Mouse (Mus musculus): ENCODE measurements around the gene Pnlip. TPM values are rescaled to one million over a fixed set of nuclear protein-coding genes. Genes with fewer than 3 reads are reported as not detected.

Gene Pnlip
- polyA plus RNA-seq (2012; rRNA removed): 0.10 and 0.16 TPM in 2 replicates

- DNase-seq (ENCODE audit: low read depth): no peak
- TF ChIP-seq POLR2A (IDR thresholded peaks at IDR 0.05; ENCODE audit: borderline replicate concordance, extremely low read depth, insufficient read depth, insufficient read length, poor library complexity, severe bottlenecking): no peak
- TF ChIP-seq CTCF (IDR thresholded peaks at IDR 0.05; ENCODE audit: borderline replicate concordance, extremely low read depth, insufficient read depth, insufficient read length): no peak
These were observed at the start of gene Pnlip for GRCm38 (mm10) chr19:58652198-58652597. Pnlip (plus strand) TSS chr19:58652498.

GRCm38 (mm10) chr19:58609716-58610115, 42.6 kb upstream of the Pnlip start:
- no peak for DNase-seq (ENCODE audit: low read depth)
- TF ChIP-seq POLR2A (IDR thresholded peaks at IDR 0.05; ENCODE audit: borderline replicate concordance, extremely low read depth, insufficient read depth, insufficient read length, poor library complexity, severe bottlenecking): no peak
- no peak for TF ChIP-seq CTCF (IDR thresholded peaks at IDR 0.05; ENCODE audit: borderline replicate concordance, extremely low read depth, insufficient read depth, insufficient read length)

GRCm38 (mm10) chr19:58612745-58613144, 39.6 kb upstream of the Pnlip start:
- DNase-seq (ENCODE audit: low read depth): no peak
- TF ChIP-seq CTCF (IDR thresholded peaks at IDR 0.05; ENCODE audit: borderline replicate concordance, extremely low read depth, insufficient read depth, insufficient read length): no peak
- no peak for TF ChIP-seq POLR2A (IDR thresholded peaks at IDR 0.05; ENCODE audit: borderline replicate concordance, extremely low read depth, insufficient read depth, insufficient read length, poor library complexity, severe bottlenecking)

- no peak for TF ChIP-seq CTCF (IDR thresholded peaks at IDR 0.05; ENCODE audit: borderline replicate concordance, extremely low read depth, insufficient read depth, insufficient read length)
- no peak for TF ChIP-seq POLR2A (IDR thresholded peaks at IDR 0.05; ENCODE audit: borderline replicate concordance, extremely low read depth, insufficient read depth, insufficient read length, poor library complexity, severe bottlenecking)
- no peak for DNase-seq (ENCODE audit: low read depth)
These were observed 35.7 kb upstream of the Pnlip start for GRCm38 (mm10) chr19:58616606-58617005.

GRCm38 (mm10) chr19:58620661-58621060, 31.6 kb upstream of the Pnlip start:
- DNase-seq (ENCODE audit: low read depth): no peak
- no peak for TF ChIP-seq POLR2A (IDR thresholded peaks at IDR 0.05; ENCODE audit: borderline replicate concordance, extremely low read depth, insufficient read depth, insufficient read length, poor library complexity, severe bottlenecking)
- no peak for TF ChIP-seq CTCF (IDR thresholded peaks at IDR 0.05; ENCODE audit: borderline replicate concordance, extremely low read depth, insufficient read depth, insufficient read length)

GRCm38 (mm10) chr19:58621646-58622045, 30.7 kb upstream of the Pnlip start:
- DNase-seq (ENCODE audit: low read depth): no peak
- TF ChIP-seq POLR2A (IDR thresholded peaks at IDR 0.05; ENCODE audit: borderline replicate concordance, extremely low read depth, insufficient read depth, insufficient read length, poor library complexity, severe bottlenecking): no peak
- no peak for TF ChIP-seq CTCF (IDR thresholded peaks at IDR 0.05; ENCODE audit: borderline replicate concordance, extremely low read depth, insufficient read depth, insufficient read length)

- TF ChIP-seq CTCF (IDR thresholded peaks at IDR 0.05; ENCODE audit: borderline replicate concordance, extremely low read depth, insufficient read depth, insufficient read length) (no peak), POLR2A (IDR thresholded peaks at IDR 0.05; ENCODE audit: borderline replicate concordance, extremely low read depth, insufficient read depth, insufficient read length, poor library complexity, severe bottlenecking) (no peak)
- DNase-seq (ENCODE audit: low read depth): no peak
These were observed 27.5 kb upstream of the Pnlip start for GRCm38 (mm10) chr19:58624799-58625198.

- TF ChIP-seq POLR2A (IDR thresholded peaks at IDR 0.05; ENCODE audit: borderline replicate concordance, extremely low read depth, insufficient read depth, insufficient read length, poor library complexity, severe bottlenecking) (no peak), CTCF (IDR thresholded peaks at IDR 0.05; ENCODE audit: borderline replicate concordance, extremely low read depth, insufficient read depth, insufficient read length) (no peak)
- DNase-seq (ENCODE audit: low read depth): peak; percentile 5
These were observed 26.9 kb upstream of the Pnlip start for GRCm38 (mm10) chr19:58625254-58625947.

GRCm38 (mm10) chr19:58627406-58628337, 24.6 kb upstream of the Pnlip start:
- peak; percentile 62 for DNase-seq (ENCODE audit: low read depth)
- no peak for TF ChIP-seq POLR2A (IDR thresholded peaks at IDR 0.05; ENCODE audit: borderline replicate concordance, extremely low read depth, insufficient read depth, insufficient read length, poor library complexity, severe bottlenecking)
- peak; percentile 62; the same call in 1 of the 2 replicates for TF ChIP-seq CTCF (IDR thresholded peaks at IDR 0.05; ENCODE audit: borderline replicate concordance, extremely low read depth, insufficient read depth, insufficient read length)

- no peak for TF ChIP-seq POLR2A (IDR thresholded peaks at IDR 0.05; ENCODE audit: borderline replicate concordance, extremely low read depth, insufficient read depth, insufficient read length, poor library complexity, severe bottlenecking)
- TF ChIP-seq CTCF (IDR thresholded peaks at IDR 0.05; ENCODE audit: borderline replicate concordance, extremely low read depth, insufficient read depth, insufficient read length): no peak
These were observed 22.9 kb upstream of the Pnlip start for GRCm38 (mm10) chr19:58629351-58629773.

GRCm38 (mm10) chr19:58650036-58650435, 2.3 kb upstream of the Pnlip start:
- DNase-seq (ENCODE audit: low read depth): peak; percentile 21

More at GRCm38 (mm10) chr19:58629351-58629773, 22.9 kb upstream of the Pnlip start:
- no peak for DNase-seq (ENCODE audit: low read depth)

More at GRCm38 (mm10) chr19:58650036-58650435, 2.3 kb upstream of the Pnlip start:
- TF ChIP-seq POLR2A (IDR thresholded peaks at IDR 0.05; ENCODE audit: borderline replicate concordance, extremely low read depth, insufficient read depth, insufficient read length, poor library complexity, severe bottlenecking) (no peak), CTCF (IDR thresholded peaks at IDR 0.05; ENCODE audit: borderline replicate concordance, extremely low read depth, insufficient read depth, insufficient read length) (no peak)

All from brain, embryonic 14.5 days (tissue).